Mouse (Mus musculus) left cerebral cortex, adult 2 months (tissue): ENCODE measurements at regions not wholly inside any gene's neighbourhood (a gene's known extent, or its start where the extent isn't known, plus 50 kb on each side); places are given as distances from the start of the nearest gene placed in this dataset.

Source experiments
- DNase-seq, 2 experiments: peaks; one replicate each; pipeline ENCODE4 v3.0.0; 2021 to 2022; ENCODE audit warnings: low spot score in 2 of 2, mixed read lengths in 1 of 2; ENCODE audit errors: extremely low spot score in 1 of 2
- H3K27ac ChIP-seq: fragments of 200-600 bp; 2 replicates; pipeline ENCODE4 v1.8.1; 2022
- H3K4me3 ChIP-seq: fragments of 200-600 bp; 2 replicates; pipeline ENCODE4 v1.8.1; 2022
- CTCF ChIP-seq: fragments of 200-600 bp; IDR thresholded peaks from 2 replicates; pipeline ENCODE4 v1.8.1; 2022; ENCODE audit warnings: antibody characterized with exemption, mild to moderate bottlenecking, moderate library complexity
- intact Hi-C: fragments of 180-260 bp; cut with DNase I; formaldehyde crosslinking; loops from one replicate; pipeline ENCODE4 v1.15.1; 2025

DNA sequence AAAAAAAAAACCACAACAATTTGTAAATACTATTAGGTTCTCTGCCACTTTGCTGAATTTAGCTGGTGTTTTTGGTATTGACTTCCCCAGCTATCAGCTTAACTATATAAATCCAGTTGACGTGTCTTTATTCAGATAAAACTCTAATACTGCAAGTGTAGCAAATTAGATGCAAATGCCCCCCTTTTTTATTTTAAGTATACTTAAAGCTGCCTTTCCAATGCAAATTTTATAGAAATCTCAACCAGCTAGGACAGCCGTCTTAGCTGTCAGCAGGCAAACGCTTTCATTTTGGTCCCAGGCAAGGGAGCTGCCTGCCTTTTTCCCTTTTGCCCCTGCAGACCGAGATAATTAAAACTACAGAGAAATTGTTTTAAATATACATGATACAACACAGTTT is 61.6 kb upstream of the Irx3 start:
- intact Hi-C loops, result no loop called here
- Histone ChIP-seq H3K4me3 (no peak overlapping the region), H3K27ac (no peak overlapping the region)
- TF ChIP-seq CTCF, result no peak
- no peak for DNase-seq

DNA sequence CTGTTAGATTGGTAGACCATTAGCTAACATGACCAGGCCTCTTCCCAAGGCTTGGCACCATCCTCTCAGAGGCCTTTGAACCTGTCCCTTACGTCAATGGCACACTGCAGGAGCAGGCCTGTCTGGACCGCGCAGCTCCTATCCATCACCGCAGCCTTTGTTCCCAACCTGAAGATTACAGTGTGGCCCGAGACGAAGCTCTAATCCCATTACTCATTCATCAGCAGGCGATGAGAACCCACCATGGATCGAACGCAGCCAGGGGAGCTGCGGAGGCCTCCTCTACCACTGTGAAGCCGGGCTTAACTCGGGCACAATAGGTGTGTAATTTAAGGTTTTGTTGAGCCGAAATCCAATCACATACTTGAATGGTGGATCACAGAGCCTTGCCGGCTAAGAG is 54.0 kb upstream of the Irx3 start:
- Histone ChIP-seq H3K27ac (no peak overlapping the region), H3K4me3 (no peak overlapping the region)
- no peak for TF ChIP-seq CTCF
- DNase-seq, result no peak
- intact Hi-C loops, result no loop called here

DNA sequence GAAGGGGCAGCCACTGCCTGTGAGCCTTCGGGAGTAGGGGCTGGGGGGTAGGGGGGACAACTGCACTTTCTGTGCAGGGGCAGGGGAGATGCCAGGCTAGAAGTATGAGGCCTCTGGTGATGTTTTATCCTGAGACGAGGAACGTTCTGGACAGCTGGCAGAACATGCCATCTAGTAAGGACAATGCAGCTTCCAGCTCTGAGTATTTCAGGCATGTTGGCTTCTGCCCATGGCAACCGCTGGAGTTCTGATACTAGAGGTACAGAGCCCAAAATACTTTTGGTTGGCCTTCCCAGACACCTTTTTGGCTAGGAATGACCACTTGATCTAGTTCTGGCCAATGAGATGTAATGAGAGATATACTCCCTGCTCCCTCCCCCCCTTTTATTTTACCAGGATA is 52.5 kb upstream of the Irx3 start:
- no peak overlapping the region for H3K4me3 ChIP-seq
- intact Hi-C loops, result no loop called here
- no peak for TF ChIP-seq CTCF
- H3K27ac ChIP-seq, result no peak overlapping the region
- no peak for DNase-seq

DNA sequence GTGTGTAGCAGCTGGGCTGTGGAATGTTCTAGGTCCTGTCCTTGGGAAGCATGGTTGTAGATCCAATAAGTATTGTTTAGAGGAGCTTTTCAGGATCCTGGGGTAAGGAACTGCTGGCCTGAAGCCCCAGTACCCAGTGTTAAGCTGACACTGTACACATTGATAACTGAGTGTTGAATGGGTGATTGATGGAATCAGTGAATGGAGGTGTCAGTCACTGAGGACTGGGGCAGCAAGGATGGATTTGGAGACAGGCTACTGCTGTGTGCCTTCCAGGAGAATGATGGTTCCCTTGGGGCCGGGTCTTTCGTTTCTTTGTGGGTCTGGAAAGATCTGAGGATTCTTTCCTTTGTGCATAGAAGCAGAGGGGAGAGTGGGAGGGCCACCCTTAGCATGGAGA is 51.9 kb upstream of the Irx3 start:
- Histone ChIP-seq H3K27ac (no peak overlapping the region), H3K4me3 (no peak overlapping the region)
- intact Hi-C loops, result no loop called here
- no peak for DNase-seq
- TF ChIP-seq CTCF, result no peak

DNA sequence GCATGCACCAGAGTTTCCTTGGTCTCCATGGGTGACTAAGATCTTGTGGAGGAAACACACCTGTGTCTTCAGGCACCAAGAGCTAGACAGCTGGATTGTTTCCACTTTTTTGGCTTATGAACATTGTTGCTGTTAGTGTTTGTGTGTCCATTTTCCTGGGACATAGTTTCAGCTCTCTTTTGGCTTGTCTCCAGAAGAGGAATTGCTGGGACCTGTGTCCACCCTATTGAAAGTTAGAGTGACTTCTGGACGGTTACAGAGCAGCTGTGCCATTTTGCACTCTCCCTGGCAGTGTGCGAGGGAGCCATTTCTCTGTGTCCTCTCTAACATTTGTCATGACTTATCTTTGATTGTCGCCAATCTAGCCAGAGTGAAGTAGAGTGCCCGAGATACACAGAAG is 51.5 kb upstream of the Irx3 start:
- no peak overlapping the region for H3K4me3 ChIP-seq
- no peak for DNase-seq
- H3K27ac ChIP-seq, result no peak overlapping the region
- no peak for TF ChIP-seq CTCF
- intact Hi-C loops, result no loop called here
